Mouse (Mus musculus) layer of hippocampus, adult 9-10 months (tissue): ENCODE results near the gene 0610009B22Rik.
A peak's percentile ranks its signal among the peaks of the same experiment; 100 is the strongest.

ENCODE experiments used
- DNase-seq: peaks from one replicate; pipeline ENCODE4 v3.0.0; 2022; ENCODE audit warnings: low spot score

0610009B22Rik gene

DNA sequence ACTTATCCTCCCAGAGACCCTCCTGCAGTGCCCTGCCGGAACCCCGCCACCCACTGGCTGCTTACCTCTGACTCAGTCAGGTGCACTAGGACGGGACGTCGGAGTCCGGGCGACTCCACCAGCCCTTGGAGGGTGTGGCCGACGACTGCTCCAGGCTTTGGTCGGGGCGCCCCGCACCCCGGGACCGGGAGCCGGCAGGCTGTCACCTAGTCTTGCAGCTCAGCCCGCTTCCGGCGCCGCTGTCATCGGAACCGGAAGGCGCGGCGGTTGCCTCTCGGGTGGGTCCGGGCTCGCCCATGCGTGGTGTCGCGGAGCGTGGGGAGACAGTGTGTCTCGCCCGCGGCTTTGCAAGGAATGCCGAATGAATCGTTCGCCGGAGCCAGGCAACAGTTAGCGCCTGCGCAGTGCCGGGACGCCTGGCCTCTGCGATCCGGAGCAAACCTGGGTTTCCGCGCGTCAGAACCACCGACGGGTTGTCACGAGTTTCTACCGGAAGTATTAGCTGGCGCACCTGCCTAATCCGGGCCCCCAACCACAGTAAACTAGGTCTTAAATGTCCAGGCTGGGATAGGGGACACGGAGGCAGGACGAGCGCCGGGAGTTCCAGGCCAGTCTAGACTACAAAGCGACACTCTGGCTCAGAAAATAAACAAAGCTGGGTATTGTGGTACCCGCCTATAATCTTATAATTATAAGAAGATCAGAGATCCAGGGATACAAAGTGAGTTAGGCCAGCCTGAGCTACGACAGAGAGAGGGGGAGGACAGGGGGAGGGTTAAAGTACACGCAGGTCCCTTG, 53.0 kb downstream of the 0610009B22Rik start, which contains the start of gene Rmnd5b:
Gene Rmnd5b (minus strand): TSS at position 372 of the 798 bp plus-strand sequence.
- DNase-seq = peak; percentile 87
